Mouse (Mus musculus) C2C12 (cell line): ENCODE data around the gene C1qtnf6.

Experiments
- CEBPB ChIP-seq: IDR thresholded peaks from one replicate; pipeline ENCODE4 v1.6.1; 2011; ENCODE audit warnings: low read depth, mild to moderate bottlenecking, control low read depth, moderate library complexity
- CTCF ChIP-seq: IDR thresholded peaks from one replicate; pipeline ENCODE4 v1.5.1; 2011; ENCODE audit not compliant: control insufficient read depth, insufficient read depth, insufficient read length
- FOSL1 ChIP-seq: IDR thresholded peaks from one replicate; pipeline ENCODE4 v1.8.0; 2011; ENCODE audit warnings: mild to moderate bottlenecking, low read length; ENCODE audit not compliant: poor library complexity, insufficient read depth, severe bottlenecking
- MAX ChIP-seq: IDR thresholded peaks from one replicate; pipeline ENCODE4 v1.6.1; 2011; ENCODE audit warnings: mild to moderate bottlenecking, control low read depth
- MYOD1 ChIP-seq: IDR thresholded peaks from one replicate; pipeline ENCODE4 v1.6.1; 2011; ENCODE audit warnings: low read depth; ENCODE audit not compliant: control insufficient read depth, insufficient read length
- MYOG ChIP-seq: IDR thresholded peaks from one replicate; pipeline ENCODE4 v1.6.1; 2011; ENCODE audit not compliant: control insufficient read depth, insufficient read length; ENCODE audit errors: extremely low read depth
- USF1 ChIP-seq: IDR thresholded peaks from one replicate; pipeline ENCODE4 v1.6.1; 2011; ENCODE audit warnings: low read depth, mild to moderate bottlenecking, control low read depth, moderate library complexity

DNA sequence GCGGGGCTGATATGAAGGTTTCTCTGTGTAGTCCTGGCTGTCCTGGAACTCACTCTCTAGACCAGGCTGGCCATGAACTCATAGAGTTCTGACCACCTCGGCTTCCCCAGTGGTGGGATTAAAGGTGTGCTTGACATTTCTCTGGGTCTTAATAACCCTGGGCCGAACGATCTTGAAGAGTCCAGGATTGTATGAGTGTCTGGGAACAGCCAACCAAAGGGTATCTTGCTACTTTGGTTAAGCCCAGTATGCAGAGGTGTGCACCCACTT, 170 bp upstream of the C1qtnf6 start:
- no peak for TF ChIP-seq CTCF
- TF ChIP-seq CEBPB, result no peak
- TF ChIP-seq USF1, result no peak
- no peak for TF ChIP-seq MYOD1
- no peak for TF ChIP-seq FOSL1
- no peak for TF ChIP-seq MAX
- TF ChIP-seq MYOG, result no peak
